Mouse (Mus musculus) heart, embryonic 14.5 days (tissue): ENCODE data around the gene Erc2. TPM values are rescaled to one million over a fixed set of nuclear protein-coding genes. Genes with fewer than 3 reads are reported as not detected.

ENCODE experiments used
- ATAC-seq: fragments of 200-750 bp; cut with Nextera tagmentation; 2 replicates; pipeline ENCODE4 v1.8.0; 2017; ENCODE audit warnings: low read depth, moderate TSS enrichment; ENCODE audit not compliant: insufficient number of reproducible peaks, insufficient read depth, low FRiP score
- H3K27ac ChIP-seq, 2 experiments: fragments of 200-500 bp in 1 of 2; fragments of 300-500 bp in 1 of 2; sonication (generic) in 1 of 2; replicated peaks in 1 of 2; 2 replicates each; pipeline ENCODE4 v1.5.1; 2012 to 2014; ENCODE audit warnings: low read depth in 2 of 2, low read length in 2 of 2, control low read depth in 1 of 2, mild to moderate bottlenecking in 1 of 2, mixed read lengths in 1 of 2; ENCODE audit not compliant: control insufficient read depth in 1 of 2, insufficient read depth in 1 of 2
- H3K27me3 ChIP-seq: fragments of 300-500 bp; sonication (generic); 2 replicates; pipeline ENCODE4 v1.6.1; 2014; ENCODE audit warnings: mild to moderate bottlenecking, low read length, control low read depth; ENCODE audit not compliant: control insufficient read depth, insufficient read depth
- H3K36me3 ChIP-seq: fragments of 300-500 bp; sonication (generic); 2 replicates; pipeline ENCODE4 v1.6.1; 2014; ENCODE audit warnings: mild to moderate bottlenecking, control low read depth, low read length, mixed read lengths; ENCODE audit not compliant: control insufficient read depth, insufficient read depth
- H3K4me1 ChIP-seq, 2 experiments: fragments of 200-500 bp in 1 of 2; fragments of 300-500 bp in 1 of 2; sonication (generic) in 1 of 2; 2 replicates each; pipeline ENCODE4 v1.6.1; 2012 to 2014; ENCODE audit warnings: low read length in 2 of 2, control low read depth in 1 of 2, mixed read lengths in 1 of 2; ENCODE audit not compliant: control insufficient read depth in 2 of 2, insufficient read depth in 2 of 2
- H3K4me2 ChIP-seq: fragments of 300-500 bp; sonication (generic); 2 replicates; pipeline ENCODE4 v1.6.1; 2014; ENCODE audit warnings: mild to moderate bottlenecking, low read length
- H3K4me3 ChIP-seq, 2 experiments: fragments of 200-500 bp in 1 of 2; fragments of 300-500 bp in 1 of 2; sonication (generic) in 1 of 2; 2 replicates each; pipeline ENCODE4 v1.5.1; 2012 to 2014; ENCODE audit warnings: low read length in 2 of 2, mild to moderate bottlenecking in 2 of 2, control low read depth in 1 of 2, low read depth in 1 of 2, moderate library complexity in 1 of 2; ENCODE audit not compliant: control insufficient read depth in 1 of 2, insufficient read depth in 1 of 2
- H3K9ac ChIP-seq: fragments of 300-500 bp; sonication (generic); 2 replicates; pipeline ENCODE4 v1.6.1; 2014; ENCODE audit warnings: mild to moderate bottlenecking, low read length
- H3K9me3 ChIP-seq: fragments of 300-500 bp; sonication (generic); 2 replicates; pipeline ENCODE4 v1.6.1; 2016; ENCODE audit warnings: low read length, control low read depth; ENCODE audit not compliant: control insufficient read depth
- WGBS: fragments of 180-500 bp; shearing (Covaris S2); extraction: QIAGEN DNeasy Blood & Tissue Kit; methylation state at CpG from one replicate; pipeline ENCODE4 v1.1.7; 2014; 5-methylcytosine and 5-hydroxymethylcytosine counted together
- polyA plus RNA-seq: library from polyadenylated mRNA; unstranded; fragments of >200 nt; fragmentation: Nextera tagmentation; extraction: Ambion mirVana; gene quantifications from 2 replicates; pipeline ENCODE4 v1.2.1, GENCODE M21; 2014

The Erc2 gene
- polyA plus RNA-seq, 1 experiment from 2014 or later: 3.2 TPM

DNA sequence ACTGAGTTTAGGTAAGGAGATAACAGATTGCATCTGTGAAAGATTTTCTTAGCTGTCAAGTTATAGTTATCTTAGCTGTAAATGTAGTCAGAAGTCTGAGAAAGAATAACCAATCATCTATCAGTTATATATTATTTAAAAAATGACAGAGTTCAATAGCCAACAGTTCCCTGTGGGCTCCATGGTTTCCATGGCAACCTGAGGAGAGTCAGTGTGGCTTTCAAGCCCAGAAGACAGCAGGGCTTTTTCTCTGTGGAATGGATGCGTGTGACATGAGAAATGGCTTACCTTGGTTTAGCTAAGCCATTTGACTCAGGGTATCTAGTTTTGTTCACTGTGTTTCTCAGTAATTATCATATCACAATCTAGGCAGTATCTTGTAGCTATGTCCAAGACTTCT lies 117.2 kb downstream of the Erc2 start:
- 67% methylated on average over 1 of the region's 1 CpGs for WGBS

DNA sequence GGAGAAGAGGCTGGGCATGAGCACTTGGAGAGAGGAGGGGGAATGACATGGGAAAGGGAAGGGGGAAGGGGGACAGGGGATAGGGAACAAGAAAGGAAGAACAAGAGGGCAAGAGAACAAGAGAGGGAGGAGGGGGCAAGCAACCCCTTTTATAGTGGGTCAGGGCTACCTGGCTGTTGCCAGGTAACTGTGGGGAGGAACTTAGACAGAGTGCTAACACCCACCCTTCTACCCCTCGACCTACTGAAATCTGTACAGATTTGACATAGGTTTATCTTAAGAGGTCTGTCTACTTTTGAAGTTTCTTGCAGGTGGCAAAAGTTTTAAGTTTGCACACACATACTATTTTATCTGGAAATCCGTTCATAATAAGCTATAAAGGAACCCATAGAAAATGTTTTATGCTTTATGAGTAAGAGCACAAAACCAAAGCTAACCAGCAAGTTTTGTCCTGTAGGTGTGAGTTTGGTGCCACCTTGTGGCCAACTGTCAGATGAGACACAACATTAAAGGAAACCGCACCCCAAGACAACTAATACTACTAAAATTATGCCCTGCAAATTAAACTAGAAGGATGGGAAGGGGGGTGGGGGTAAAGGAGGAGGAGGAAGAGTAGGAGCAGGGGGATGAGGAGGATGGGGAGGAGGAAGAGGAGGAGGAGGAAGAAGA lies 119.2 kb downstream of the Erc2 start:
- H3K9ac ChIP-seq: no peak overlapping the region
- no peaks in the 10 kb centered on the region for H3K27me3 ChIP-seq
- no peak overlapping the region for H3K4me3 ChIP-seq
- no peak overlapping the region for H3K4me2 ChIP-seq
- no peak for ATAC-seq
- H3K9me3 ChIP-seq: no peaks in the 10 kb centered on the region
- no peak overlapping the region for H3K27ac ChIP-seq
- no peaks in the 10 kb centered on the region for H3K36me3 ChIP-seq
- H3K4me1 ChIP-seq: no peaks in the 10 kb centered on the region
- 23% methylated on average over 3 of the region's 3 CpGs for WGBS

More for the DNA sequence above, 117.2 kb downstream of the Erc2 start:
- H3K9ac ChIP-seq: no peak overlapping the region
- no peaks in the 10 kb centered on the region for H3K27me3 ChIP-seq
- H3K4me1 ChIP-seq: no peaks in the 10 kb centered on the region
- no peak for ATAC-seq
- H3K9me3 ChIP-seq: no peaks in the 10 kb centered on the region
- H3K27ac ChIP-seq: no peak overlapping the region
- no peak overlapping the region for H3K4me3 ChIP-seq
- no peaks in the 10 kb centered on the region for H3K36me3 ChIP-seq
- no peak overlapping the region for H3K4me2 ChIP-seq

- WGBS: 47% methylated on average over 1 of the region's 1 CpGs
- Histone ChIP-seq H3K27ac (no peak overlapping the region), H3K4me1 (peaks cover 0 to 2% of the 10 kb centered on the region in 2 experiments; a peak in 1 of 4 replicates), H3K36me3 (no peaks in the 10 kb centered on the region), H3K4me3 (no peak overlapping the region), H3K27me3 (no peaks in the 10 kb centered on the region), H3K4me2 (no peak overlapping the region), H3K9ac (no peak overlapping the region), H3K9me3 (no peaks in the 10 kb centered on the region)
- ATAC-seq: no peak
Observed at GRCm38 (mm10) chr14:27754340-27754739, 132.1 kb downstream of the Erc2 start.

GRCm38 (mm10) chr14:27756901-27757300 lies 134.7 kb downstream of the Erc2 start:
- no peak overlapping the region for H3K4me3 ChIP-seq
- H3K36me3 ChIP-seq: no peaks in the 10 kb centered on the region
- H3K4me2 ChIP-seq: no peak overlapping the region
- no peak overlapping the region for H3K27ac ChIP-seq
- WGBS: 47% methylated on average over 5 of the region's 5 CpGs
- H3K9ac ChIP-seq: no peak overlapping the region
- no peaks in the 10 kb centered on the region for H3K9me3 ChIP-seq
- no peak for ATAC-seq
- no peaks in the 10 kb centered on the region for H3K27me3 ChIP-seq
- peaks cover 0 to 2% of the 10 kb centered on the region in 2 experiments; a peak in 1 of 4 replicates for H3K4me1 ChIP-seq

DNA sequence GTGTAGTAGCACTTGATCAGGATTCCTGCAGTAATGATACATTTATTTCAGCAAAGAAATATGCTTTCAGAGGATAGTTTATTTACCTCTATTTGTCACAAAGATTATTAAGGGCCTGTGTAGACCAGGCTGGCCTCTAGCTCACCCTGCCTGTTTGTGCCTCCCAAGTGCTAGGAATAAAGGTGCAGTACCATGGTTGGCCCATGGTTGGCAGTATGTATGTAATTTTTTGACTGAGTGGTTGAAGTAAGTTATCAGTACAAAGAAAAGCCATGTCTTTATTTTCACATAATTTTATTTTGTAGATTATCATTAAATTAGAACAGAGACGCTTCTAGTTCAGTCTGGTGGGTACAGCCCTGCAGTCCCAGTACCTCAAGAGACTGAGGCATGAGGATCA lies 136.0 kb downstream of the Erc2 start:
- Histone ChIP-seq H3K27ac (no peak overlapping the region), H3K4me1 (peaks cover 0 to 2% of the 10 kb centered on the region in 2 experiments; a peak in 1 of 4 replicates), H3K9me3 (no peaks in the 10 kb centered on the region), H3K36me3 (no peaks in the 10 kb centered on the region), H3K4me3 (no peak overlapping the region), H3K27me3 (no peaks in the 10 kb centered on the region), H3K9ac (no peak overlapping the region), H3K4me2 (no peak overlapping the region)
- ATAC-seq: no peak
- 73% methylated on average over 1 of the region's 1 CpGs for WGBS

DNA sequence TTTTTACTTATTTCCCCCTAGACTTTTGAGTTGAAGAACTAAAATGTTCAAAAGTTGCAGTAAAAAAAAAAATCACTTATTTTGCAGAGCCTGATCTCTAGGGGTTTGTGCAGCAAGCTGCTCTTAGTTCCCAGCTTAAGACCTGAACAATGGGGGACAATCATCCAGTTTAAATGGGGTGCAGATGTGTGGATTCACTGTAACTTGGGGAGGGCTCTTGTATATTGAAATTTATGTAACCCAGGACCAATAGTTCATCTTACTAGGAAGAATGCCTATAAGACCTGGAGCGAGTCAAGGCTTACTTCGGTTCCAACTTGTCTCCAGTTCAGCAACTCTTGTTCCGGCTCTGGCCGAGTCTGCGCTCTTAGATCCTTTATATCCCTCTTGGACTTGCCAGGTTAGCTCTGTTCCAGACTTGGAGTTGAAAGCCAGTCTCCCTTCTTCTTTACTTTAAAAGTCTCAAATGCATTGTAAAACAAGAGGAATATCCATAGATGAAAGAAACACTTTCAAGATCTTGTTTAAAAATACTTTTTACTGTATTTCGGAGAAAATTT lies 136.9 kb downstream of the Erc2 start:
- Histone ChIP-seq H3K27me3 (no peaks in the 10 kb centered on the region), H3K4me1 (peaks cover 0 to 2% of the 10 kb centered on the region in 2 experiments; a peak in 1 of 4 replicates), H3K9ac (no peak overlapping the region), H3K36me3 (no peaks in the 10 kb centered on the region), H3K27ac (no peak overlapping the region), H3K4me2 (no peak overlapping the region), H3K9me3 (no peaks in the 10 kb centered on the region), H3K4me3 (no peak overlapping the region)
- WGBS: 89% methylated on average over 6 of the region's 6 CpGs
- ATAC-seq: no peak

GRCm38 (mm10) chr14:27759982-27760381 lies 137.8 kb downstream of the Erc2 start:
- no peak overlapping the region for H3K9ac ChIP-seq
- H3K27ac ChIP-seq: no peak overlapping the region
- H3K27me3 ChIP-seq: no peaks in the 10 kb centered on the region
- no peaks in the 10 kb centered on the region for H3K9me3 ChIP-seq
- H3K4me3 ChIP-seq: no peak overlapping the region
- H3K36me3 ChIP-seq: no peaks in the 10 kb centered on the region
- peaks cover 0 to 2% of the 10 kb centered on the region in 2 experiments; a peak in 1 of 4 replicates for H3K4me1 ChIP-seq
- ATAC-seq: no peak
- WGBS: 82% methylated on average over 9 of the region's 9 CpGs
- no peak overlapping the region for H3K4me2 ChIP-seq

- no peaks in the 10 kb centered on the region for H3K36me3 ChIP-seq
- ATAC-seq: no peak
- H3K4me3 ChIP-seq: no peak overlapping the region
- no peak overlapping the region for H3K9ac ChIP-seq
- no peaks in the 10 kb centered on the region for H3K4me1 ChIP-seq
- 67% methylated on average over 5 of the region's 5 CpGs for WGBS
- H3K27me3 ChIP-seq: no peaks in the 10 kb centered on the region
- no peak overlapping the region for H3K4me2 ChIP-seq
- no peaks in the 10 kb centered on the region for H3K9me3 ChIP-seq
- H3K27ac ChIP-seq: no peak overlapping the region
Observed at GRCm38 (mm10) chr14:27775367-27775766, 153.1 kb downstream of the Erc2 start.
